Mouse (Mus musculus) gastrocnemius, adult 2 months (tissue): ENCODE measurements around the gene Dtl. TPM values are rescaled to one million over a fixed set of nuclear protein-coding genes. Genes with fewer than 3 reads are reported as not detected.

Source experiments
- DNase-seq: peaks from one replicate; pipeline ENCODE4 v3.0.0; 2022
- H3K27ac ChIP-seq: fragments of 200-600 bp; 2 replicates; pipeline ENCODE4 v1.8.1; 2022; ENCODE audit warnings: mild to moderate bottlenecking
- H3K4me3 ChIP-seq: fragments of 200-600 bp; 2 replicates; pipeline ENCODE4 v1.8.1; 2022; ENCODE audit warnings: mild to moderate bottlenecking, moderate library complexity
- CTCF ChIP-seq: fragments of 200-600 bp; IDR thresholded peaks from 2 replicates; pipeline ENCODE4 v1.8.1; 2022; ENCODE audit warnings: antibody characterized with exemption, mild to moderate bottlenecking, moderate library complexity
- intact Hi-C: fragments of 180-260 bp; cut with DNase I; formaldehyde crosslinking; loops from one replicate; pipeline ENCODE4 v1.15.1; 2025
- total RNA-seq, 2 experiments: library from RNA; stranded (reverse); gene quantifications; 2 replicates each; pipeline ENCODE4 v1.2.3; 2021

The Dtl gene
- total RNA-seq, 2 experiments from 2014 or later = 0.11 TPM; not detected in 1

GRCm38 (mm10) chr1:191509131-191509530, 66.2 kb downstream of the Dtl start:
- no peak overlapping the region for H3K4me3 ChIP-seq
- no peak overlapping the region for H3K27ac ChIP-seq
- DNase-seq = no peak
- intact Hi-C loops = no loop called here
- TF ChIP-seq CTCF = no peak

- intact Hi-C loops = no loop called here
- no peak for TF ChIP-seq CTCF
- Histone ChIP-seq H3K4me3 (no peak overlapping the region), H3K27ac (peak overlapping the region; percentile 46; the same call in 1 of the 2 replicates)
- DNase-seq = no peak
Measured at GRCm38 (mm10) chr1:191506791-191507190, 68.6 kb downstream of the Dtl start.

GRCm38 (mm10) chr1:191499666-191500065, 75.7 kb downstream of the Dtl start:
- no peak for TF ChIP-seq CTCF
- Histone ChIP-seq H3K4me3 (no peak overlapping the region), H3K27ac (no peak overlapping the region)
- intact Hi-C loops = no loop called here
- no peak for DNase-seq

GRCm38 (mm10) chr1:191498271-191498955, 76.9 kb downstream of the Dtl start:
- intact Hi-C loops = no loop called here
- no peak for TF ChIP-seq CTCF
- no peak for DNase-seq

GRCm38 (mm10) chr1:191496676-191497075, 78.7 kb downstream of the Dtl start:
- TF ChIP-seq CTCF = no peak
- Histone ChIP-seq H3K27ac (peak overlapping the region; percentile 87), H3K4me3 (no peak overlapping the region)
- intact Hi-C loops = no loop called here
- no peak for DNase-seq

More at GRCm38 (mm10) chr1:191498271-191498955, 76.9 kb downstream of the Dtl start:
- no peak overlapping the region for H3K4me3 ChIP-seq
- H3K27ac ChIP-seq = peak overlapping the region; percentile 55

- DNase-seq = peak; percentile 36
- H3K27ac ChIP-seq = peak overlapping the region; percentile 87
- no peak for TF ChIP-seq CTCF
- no peak overlapping the region for H3K4me3 ChIP-seq
- intact Hi-C loops = no loop called here
Measured at GRCm38 (mm10) chr1:191495051-191495467, 80.3 kb downstream of the Dtl start.

- intact Hi-C loops = no loop called here
- no peak for DNase-seq
- Histone ChIP-seq H3K27ac (peak overlapping the region; percentile 87), H3K4me3 (no peak overlapping the region)
- TF ChIP-seq CTCF = no peak
Measured at GRCm38 (mm10) chr1:191494303-191494655, 81.1 kb downstream of the Dtl start.

- DNase-seq = peak; percentile 65
- no peak for TF ChIP-seq CTCF
- Histone ChIP-seq H3K4me3 (peak overlapping the region; percentile 40), H3K27ac (peak overlapping the region; percentile 87)
- intact Hi-C loops = no loop called here
Measured at GRCm38 (mm10) chr1:191493476-191494302, 81.7 kb downstream of the Dtl start.

GRCm38 (mm10) chr1:191490446-191490845, 84.9 kb downstream of the Dtl start:
- DNase-seq = peak; percentile 67
- peak overlapping the region; percentile 84 for H3K27ac ChIP-seq
- no peak for TF ChIP-seq CTCF
- intact Hi-C loops = no loop called here
- H3K4me3 ChIP-seq = no peak overlapping the region

Other genes with a start within 250 kb of the Dtl start
- 1 to 10 TPM; 1.2 to 1.4 TPM for gene Tmem206, start 249.6 kb downstream of the Dtl start, total RNA-seq
- gene Ppp2r5a, start 172.3 kb downstream of the Dtl start, total RNA-seq = 10 to 100 TPM; 65.0 to 80.1 TPM
- 1 to 10 TPM; 6.7 to 7.2 TPM for gene Ints7, start 92 bp upstream of the Dtl start, total RNA-seq
- 10 to 100 TPM; 21.9 to 38.7 TPM for gene Lpgat1, start 142.3 kb upstream of the Dtl start, total RNA-seq
- under 1 TPM; 0.26 to 0.33 TPM for gene Nek2, start 245.9 kb upstream of the Dtl start, total RNA-seq